Mouse (Mus musculus): ENCODE data around the gene Ppef2. TPM values are rescaled to one million over a fixed set of nuclear protein-coding genes. Genes with fewer than 3 reads are reported as not detected.

Ppef2 gene
- polyA plus RNA-seq, 1 experiment from 2014 or later, result 0.39 TPM

- peaks cover 3% of the 10 kb centered on the region; the same call in 1 of the 2 replicates for H3K4me1 ChIP-seq (replicated peaks)
- no peak overlapping the region for H3K9ac ChIP-seq
- ATAC-seq, result peak; percentile 69
- no peak overlapping the region for H3K4me3 ChIP-seq (replicated peaks)
- H3K27me3 ChIP-seq (replicated peaks), result no peaks in the 10 kb centered on the region
- H3K27ac ChIP-seq, result no peak overlapping the region
- WGBS, result 43% methylated on average over 4 of the region's 4 CpGs
- H3K36me3 ChIP-seq, result no peaks in the 10 kb centered on the region
- H3K9me3 ChIP-seq, result no peaks in the 10 kb centered on the region
- H3K4me2 ChIP-seq (replicated peaks), result no peak overlapping the region
Measured at GRCm38 (mm10) chr5:92263761-92264359, 7.8 kb upstream of the Ppef2 start.

GRCm38 (mm10) chr5:92262646-92263045, 6.6 kb upstream of the Ppef2 start:
- Histone ChIP-seq H3K4me3 (replicated peaks) (no peak overlapping the region), H3K4me2 (replicated peaks) (no peak overlapping the region), H3K27me3 (replicated peaks) (no peaks in the 10 kb centered on the region), H3K9me3 (no peaks in the 10 kb centered on the region), H3K27ac (no peak overlapping the region), H3K4me1 (replicated peaks) (peaks cover 3% of the 10 kb centered on the region; the same call in 1 of the 2 replicates), H3K9ac (no peak overlapping the region), H3K36me3 (no peaks in the 10 kb centered on the region)
- 85% methylated on average over 8 of the region's 8 CpGs for WGBS
- no peak for ATAC-seq

GRCm38 (mm10) chr5:92254476-92254875, 1.6 kb downstream of the Ppef2 start:
- Histone ChIP-seq H3K36me3 (no peaks in the 10 kb centered on the region), H3K4me2 (replicated peaks) (no peak overlapping the region)
- WGBS, result 61% methylated on average over 6 of the region's 6 CpGs

GRCm38 (mm10) chr5:92252797-92253343, 3.2 kb downstream of the Ppef2 start:
- no peak for ATAC-seq
- Histone ChIP-seq H3K4me1 (replicated peaks) (no peaks in the 10 kb centered on the region), H3K9ac (no peak overlapping the region), H3K27ac (no peak overlapping the region), H3K4me2 (replicated peaks) (no peak overlapping the region), H3K27me3 (replicated peaks) (no peaks in the 10 kb centered on the region), H3K4me3 (replicated peaks) (no peak overlapping the region), H3K9me3 (0 out of 2 replicates have a peak, but pooled peaks cover 2% of the 10 kb centered on the region), H3K36me3 (no peaks in the 10 kb centered on the region)
- 19% methylated on average over 18 of the region's 18 CpGs for WGBS

More at GRCm38 (mm10) chr5:92254476-92254875, 1.6 kb downstream of the Ppef2 start:
- no peak for ATAC-seq
- Histone ChIP-seq H3K4me3 (replicated peaks) (no peak overlapping the region), H3K27ac (no peak overlapping the region), H3K27me3 (replicated peaks) (no peaks in the 10 kb centered on the region), H3K9ac (no peak overlapping the region), H3K4me1 (replicated peaks) (no peaks in the 10 kb centered on the region), H3K9me3 (0 out of 2 replicates have a peak, but pooled peaks cover 2% of the 10 kb centered on the region)

GRCm38 (mm10) chr5:92252031-92252430, 4.0 kb downstream of the Ppef2 start:
- 89% methylated on average over 6 of the region's 6 CpGs for WGBS
- H3K4me1 ChIP-seq (replicated peaks), result no peaks in the 10 kb centered on the region

GRCm38 (mm10) chr5:92248614-92249013, 7.5 kb downstream of the Ppef2 start:
- H3K4me2 ChIP-seq (replicated peaks), result no peak overlapping the region
- no peak for ATAC-seq
- H3K4me1 ChIP-seq (replicated peaks), result no peaks in the 10 kb centered on the region
- H3K27ac ChIP-seq, result no peak overlapping the region
- no peaks in the 10 kb centered on the region for H3K36me3 ChIP-seq
- H3K4me3 ChIP-seq (replicated peaks), result no peak overlapping the region
- no peak overlapping the region for H3K9ac ChIP-seq
- 0 out of 2 replicates have a peak, but pooled peaks cover 2% of the 10 kb centered on the region for H3K9me3 ChIP-seq
- WGBS, result 78% methylated on average over 11 of the region's 11 CpGs
- H3K27me3 ChIP-seq (replicated peaks), result no peaks in the 10 kb centered on the region

More at GRCm38 (mm10) chr5:92252031-92252430, 4.0 kb downstream of the Ppef2 start:
- Histone ChIP-seq H3K9me3 (0 out of 2 replicates have a peak, but pooled peaks cover 2% of the 10 kb centered on the region), H3K9ac (no peak overlapping the region), H3K4me3 (replicated peaks) (no peak overlapping the region), H3K36me3 (no peaks in the 10 kb centered on the region), H3K27ac (no peak overlapping the region), H3K4me2 (replicated peaks) (no peak overlapping the region), H3K27me3 (replicated peaks) (no peaks in the 10 kb centered on the region)
- ATAC-seq, result no peak

GRCm38 (mm10) chr5:92245483-92245882, 10.6 kb downstream of the Ppef2 start:
- no peaks in the 10 kb centered on the region for H3K36me3 ChIP-seq
- 90% methylated on average over 9 of the region's 9 CpGs for WGBS
- no peak for ATAC-seq
- no peaks in the 10 kb centered on the region for H3K4me1 ChIP-seq (replicated peaks)
- H3K27me3 ChIP-seq (replicated peaks), result no peaks in the 10 kb centered on the region
- no peak overlapping the region for H3K9ac ChIP-seq
- no peak overlapping the region for H3K4me2 ChIP-seq (replicated peaks)
- 0 out of 2 replicates have a peak, but pooled peaks cover 2% of the 10 kb centered on the region for H3K9me3 ChIP-seq
- no peak overlapping the region for H3K27ac ChIP-seq
- H3K4me3 ChIP-seq (replicated peaks), result no peak overlapping the region

GRCm38 (mm10) chr5:92244900-92245299, 11.2 kb downstream of the Ppef2 start:
- no peak for ATAC-seq
- H3K36me3 ChIP-seq, result no peaks in the 10 kb centered on the region
- no peak overlapping the region for H3K4me3 ChIP-seq (replicated peaks)
- no peaks in the 10 kb centered on the region for H3K4me1 ChIP-seq (replicated peaks)
- no peaks in the 10 kb centered on the region for H3K27me3 ChIP-seq (replicated peaks)
- no peak overlapping the region for H3K27ac ChIP-seq
- WGBS, result 96% methylated on average over 2 of the region's 2 CpGs
- H3K9ac ChIP-seq, result no peak overlapping the region
- 0 out of 2 replicates have a peak, but pooled peaks cover 2% of the 10 kb centered on the region for H3K9me3 ChIP-seq
- H3K4me2 ChIP-seq (replicated peaks), result no peak overlapping the region

GRCm38 (mm10) chr5:92240769-92241168, 15.3 kb downstream of the Ppef2 start:
- 95% methylated on average over 12 of the region's 12 CpGs for WGBS
- Histone ChIP-seq H3K27me3 (replicated peaks) (no peaks in the 10 kb centered on the region), H3K27ac (no peak overlapping the region), H3K36me3 (no peaks in the 10 kb centered on the region), H3K4me3 (replicated peaks) (no peak overlapping the region), H3K4me1 (replicated peaks) (no peaks in the 10 kb centered on the region), H3K9ac (no peak overlapping the region), H3K4me2 (replicated peaks) (no peak overlapping the region), H3K9me3 (no peaks in the 10 kb centered on the region)
- no peak for ATAC-seq

- ATAC-seq, result peak; percentile 55
- WGBS, result 50% methylated on average over 29 of the region's 29 CpGs
- no peaks in the 10 kb centered on the region for H3K27me3 ChIP-seq (replicated peaks)
- H3K36me3 ChIP-seq, result no peaks in the 10 kb centered on the region
- H3K9ac ChIP-seq, result no peak overlapping the region
- peak overlapping the region; percentile 37 for H3K4me2 ChIP-seq (replicated peaks)
- no peak overlapping the region for H3K4me3 ChIP-seq (replicated peaks)
- no peak overlapping the region for H3K27ac ChIP-seq
- H3K9me3 ChIP-seq, result no peaks in the 10 kb centered on the region
- no peaks in the 10 kb centered on the region for H3K4me1 ChIP-seq (replicated peaks)
Measured at GRCm38 (mm10) chr5:92239333-92240232, 16.5 kb downstream of the Ppef2 start.

- H3K27ac ChIP-seq, result peak overlapping the region; percentile 48; the same call in 1 of the 2 replicates
- 10% methylated on average over 5 of the region's 5 CpGs for WGBS
- H3K27me3 ChIP-seq (replicated peaks), result no peaks in the 10 kb centered on the region
- no peaks in the 10 kb centered on the region for H3K4me1 ChIP-seq (replicated peaks)
- H3K9ac ChIP-seq, result no peak overlapping the region
- no peaks in the 10 kb centered on the region for H3K9me3 ChIP-seq
- H3K36me3 ChIP-seq, result no peaks in the 10 kb centered on the region
- peak overlapping the region; percentile 33 for H3K4me2 ChIP-seq (replicated peaks)
- ATAC-seq, result peak; percentile 84
- H3K4me3 ChIP-seq (replicated peaks), result 0 out of 2 replicates have a peak overlapping the region, but pooled peaks have one; percentile 4
Measured at GRCm38 (mm10) chr5:92234939-92235557, 21.0 kb downstream of the Ppef2 start.

GRCm38 (mm10) chr5:92233366-92233765, 22.7 kb downstream of the Ppef2 start:
- H3K4me3 ChIP-seq (replicated peaks), result no peak overlapping the region
- H3K27me3 ChIP-seq (replicated peaks), result no peaks in the 10 kb centered on the region
- H3K4me1 ChIP-seq (replicated peaks), result no peaks in the 10 kb centered on the region
- no peak overlapping the region for H3K27ac ChIP-seq
- H3K9me3 ChIP-seq, result no peaks in the 10 kb centered on the region
- H3K9ac ChIP-seq, result no peak overlapping the region
- H3K4me2 ChIP-seq (replicated peaks), result no peak overlapping the region
- no peaks in the 10 kb centered on the region for H3K36me3 ChIP-seq
- WGBS, result 95% methylated on average over 4 of the region's 4 CpGs
- no peak for ATAC-seq
